Mouse (Mus musculus) ovary, adult 18-20 months (tissue): ENCODE measurements around the gene Mrgpre.

Experiments used
- DNase-seq: peaks from one replicate; pipeline ENCODE4 v3.0.0; 2022; ENCODE audit warnings: low spot score, mixed read lengths

Mrgpre gene

DNA sequence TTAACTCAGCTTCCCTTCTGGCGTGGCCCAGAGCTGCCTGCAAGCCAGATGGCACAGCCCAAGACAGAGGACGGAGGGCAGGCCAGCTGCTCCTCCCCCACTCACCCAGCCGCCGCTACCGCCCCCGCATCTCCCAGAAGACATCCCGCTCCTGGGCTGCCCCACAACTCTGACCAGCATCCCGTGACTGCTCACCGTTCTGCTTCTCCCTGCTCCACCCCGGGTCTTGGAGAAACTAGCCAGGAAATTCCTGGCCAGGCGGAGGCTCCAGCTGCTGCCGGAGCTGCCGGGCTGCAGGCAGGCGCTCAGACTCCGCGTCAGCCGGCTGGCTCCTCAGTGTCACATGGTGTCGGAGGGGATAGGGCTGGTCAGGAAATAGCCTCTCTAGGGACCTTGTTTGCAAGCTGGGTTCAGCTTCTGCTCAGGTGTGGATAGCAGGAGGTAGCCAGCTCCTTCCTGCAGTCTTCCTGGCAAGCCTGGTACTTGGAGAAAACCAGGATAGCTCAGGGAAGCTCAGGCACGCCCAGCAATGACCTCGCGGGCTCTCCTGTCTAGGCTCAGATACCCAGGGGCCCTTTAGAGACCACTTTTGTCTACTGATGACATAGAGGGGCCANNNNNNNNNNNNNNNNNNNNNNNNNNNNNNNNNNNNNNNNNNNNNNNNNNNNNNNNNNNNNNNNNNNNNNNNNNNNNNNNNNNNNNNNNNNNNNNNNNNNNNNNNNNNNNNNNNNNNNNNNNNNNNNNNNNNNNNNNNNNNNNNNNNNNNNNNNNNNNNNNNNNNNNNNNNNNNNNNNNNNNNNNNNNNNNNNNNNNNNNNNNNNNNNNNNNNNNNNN is at the start of gene Mrgpre:
Gene Mrgpre (minus strand): TSS at position 505 of the 834 bp plus-strand sequence.
- DNase-seq: peak; percentile 74

DNA sequence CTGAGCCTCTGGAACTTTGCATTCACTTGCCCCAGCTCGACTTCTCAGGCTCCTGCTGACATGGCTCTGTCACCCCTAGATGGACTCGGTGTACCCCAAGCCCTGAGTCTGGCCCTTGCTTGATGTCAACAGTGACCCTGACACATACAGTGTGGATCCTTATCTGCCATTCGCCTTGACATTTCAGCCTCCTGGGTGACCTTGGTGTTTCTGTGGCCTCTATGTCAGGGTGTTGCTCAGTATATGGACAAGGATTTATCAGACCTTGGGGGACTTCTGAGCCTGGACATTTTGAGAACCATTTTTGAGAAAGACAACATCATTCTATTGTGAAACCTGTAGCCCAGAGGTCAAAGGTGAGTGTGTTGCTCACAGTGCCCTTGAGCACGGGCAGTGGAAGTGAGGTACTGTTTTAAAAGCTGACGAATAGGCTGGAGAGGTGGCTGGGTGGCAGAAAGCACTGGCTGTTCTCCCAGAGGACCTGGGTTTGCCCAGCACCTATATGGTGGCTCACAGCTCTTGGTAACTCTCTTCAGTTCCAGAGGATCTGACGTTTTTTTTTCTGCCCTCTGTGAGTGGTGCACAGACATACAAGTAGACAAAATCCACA is 49.4 kb upstream of the Mrgpre start:
- no peak for DNase-seq

DNA sequence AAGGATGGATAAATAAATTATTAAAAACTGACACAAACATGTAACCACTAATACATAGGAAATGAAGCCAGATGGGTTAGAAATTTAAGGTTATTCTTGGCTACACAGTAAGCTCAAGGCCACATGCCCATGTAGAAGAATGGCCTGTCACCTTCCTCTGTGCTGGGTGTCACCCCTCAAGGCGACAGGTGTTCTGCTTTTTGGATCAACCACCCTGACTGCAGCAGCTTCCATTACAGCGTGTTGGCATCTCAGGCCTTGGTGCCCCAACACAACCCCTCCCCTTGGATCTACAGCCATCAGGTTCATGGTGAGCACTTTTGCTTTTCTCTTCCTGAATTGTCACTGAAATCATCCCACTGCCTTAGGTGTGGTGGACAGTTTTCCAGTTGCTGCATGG is 48.3 kb upstream of the Mrgpre start:
- DNase-seq: no peak

DNA sequence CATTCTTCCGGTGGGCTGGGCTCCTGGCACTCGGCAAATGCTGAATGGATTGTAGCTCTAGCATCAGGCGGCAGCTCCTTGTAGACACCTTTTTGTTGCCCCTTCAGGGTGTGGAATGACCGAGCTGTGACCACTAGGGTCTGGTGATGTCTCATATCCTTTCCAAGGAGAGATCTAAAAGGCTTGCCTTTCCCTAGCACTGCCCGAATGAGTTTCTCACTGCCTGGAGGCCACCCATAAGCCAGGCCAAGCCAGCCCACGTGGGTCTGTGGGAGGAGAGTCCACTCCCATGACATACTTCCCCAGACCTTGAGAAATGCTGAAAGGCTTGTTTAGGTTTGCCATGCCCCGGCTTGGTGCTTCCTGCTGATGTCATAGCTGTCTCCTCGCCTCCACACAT is 47.9 kb upstream of the Mrgpre start:
- DNase-seq: peak; percentile 61

DNA sequence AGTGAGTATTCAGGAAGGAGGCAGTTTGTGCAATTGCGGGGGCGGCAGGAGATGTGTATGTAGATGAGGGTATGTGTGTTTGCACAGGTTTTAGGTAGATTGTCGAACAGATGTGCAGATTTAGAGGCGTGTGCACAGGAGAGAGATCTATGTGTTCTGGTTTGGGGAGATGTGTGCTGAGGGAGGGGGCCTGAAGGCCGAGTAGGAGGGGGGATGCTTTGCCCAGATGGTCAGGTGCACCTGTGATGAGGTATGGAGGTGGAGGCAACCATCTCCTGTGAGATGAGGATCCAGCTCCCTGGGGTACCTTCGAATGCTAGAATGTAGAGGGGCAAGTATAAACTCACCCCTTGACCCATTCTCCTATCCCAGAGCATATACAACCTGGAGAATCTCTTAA is 46.1 kb upstream of the Mrgpre start:
- no peak for DNase-seq

DNA sequence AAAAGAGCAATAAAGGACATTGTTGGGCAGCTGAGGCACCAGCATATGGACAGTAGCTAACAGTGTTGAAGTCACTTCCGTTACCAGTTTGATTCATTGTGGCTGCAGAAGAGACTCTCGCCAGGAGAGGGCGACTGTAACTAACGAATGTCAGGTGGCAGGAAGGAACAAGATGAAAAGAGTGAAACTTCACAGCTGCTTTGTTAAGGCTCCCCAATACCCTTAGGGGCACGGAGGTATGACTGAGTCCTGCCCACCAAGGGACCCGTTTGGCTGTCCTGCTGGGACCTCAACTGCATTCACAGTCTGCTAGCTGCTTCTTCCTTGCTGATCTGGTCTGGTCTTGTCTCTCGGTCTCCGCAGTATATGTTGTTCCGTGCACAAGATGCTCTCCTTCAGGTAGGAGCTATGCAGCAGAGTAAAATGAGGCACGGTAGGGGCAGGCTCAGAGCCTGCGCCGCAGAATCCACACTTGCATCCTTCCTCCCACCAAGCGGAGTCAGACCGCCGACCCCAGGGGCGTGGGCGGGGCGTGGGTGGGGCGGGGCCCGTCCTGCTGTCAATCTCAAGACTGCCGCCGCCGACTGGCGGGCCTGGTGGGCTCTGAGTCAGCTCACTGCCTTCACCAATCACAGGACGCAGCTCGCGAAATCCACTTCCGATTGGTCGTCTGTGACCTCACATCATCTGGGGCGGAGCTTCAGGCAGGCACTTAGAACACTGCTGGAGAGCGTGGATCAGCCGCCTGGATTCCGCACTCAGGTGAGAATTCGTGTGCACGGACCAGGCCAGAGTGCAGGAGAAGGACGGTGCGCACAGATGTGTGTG is 45.4 kb upstream of the Mrgpre start:
- DNase-seq: peak; percentile 95

DNA sequence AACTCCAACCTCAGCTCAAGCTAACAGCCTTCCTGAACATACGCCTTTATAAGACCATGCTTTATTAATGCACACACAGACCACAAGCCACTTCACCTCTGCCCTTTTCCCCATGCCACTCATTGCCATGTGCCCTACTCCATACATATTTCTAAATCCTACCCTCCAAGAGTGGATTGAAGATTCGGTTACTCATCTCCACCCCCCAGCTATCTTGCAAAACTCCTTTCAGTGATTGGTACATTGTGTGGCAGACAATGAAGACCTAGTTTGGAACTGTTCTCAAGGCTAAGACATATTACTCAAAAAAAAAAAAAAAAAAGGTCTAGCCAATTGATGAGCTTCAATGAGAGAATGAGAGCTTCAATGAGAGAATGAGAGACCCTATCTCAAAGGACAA is 42.7 kb upstream of the Mrgpre start:
- no peak for DNase-seq

DNA sequence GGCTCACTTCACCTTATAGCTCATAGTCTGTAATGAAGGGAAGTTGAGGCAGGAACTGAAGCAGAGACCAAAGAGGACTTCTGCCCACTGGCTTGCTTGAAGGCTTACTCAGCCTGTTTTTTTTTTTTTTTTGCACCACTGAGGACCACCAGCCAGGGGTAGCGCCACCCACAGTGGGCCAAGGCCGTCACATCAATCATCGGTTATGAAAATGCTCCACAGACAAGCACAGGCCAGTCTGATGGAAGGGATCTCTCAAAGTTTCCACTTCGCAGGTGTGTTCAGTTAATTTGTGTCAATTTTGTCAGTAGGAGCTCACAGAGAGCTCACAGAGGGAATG is 38.9 kb upstream of the Mrgpre start:
- no peak for DNase-seq

DNA sequence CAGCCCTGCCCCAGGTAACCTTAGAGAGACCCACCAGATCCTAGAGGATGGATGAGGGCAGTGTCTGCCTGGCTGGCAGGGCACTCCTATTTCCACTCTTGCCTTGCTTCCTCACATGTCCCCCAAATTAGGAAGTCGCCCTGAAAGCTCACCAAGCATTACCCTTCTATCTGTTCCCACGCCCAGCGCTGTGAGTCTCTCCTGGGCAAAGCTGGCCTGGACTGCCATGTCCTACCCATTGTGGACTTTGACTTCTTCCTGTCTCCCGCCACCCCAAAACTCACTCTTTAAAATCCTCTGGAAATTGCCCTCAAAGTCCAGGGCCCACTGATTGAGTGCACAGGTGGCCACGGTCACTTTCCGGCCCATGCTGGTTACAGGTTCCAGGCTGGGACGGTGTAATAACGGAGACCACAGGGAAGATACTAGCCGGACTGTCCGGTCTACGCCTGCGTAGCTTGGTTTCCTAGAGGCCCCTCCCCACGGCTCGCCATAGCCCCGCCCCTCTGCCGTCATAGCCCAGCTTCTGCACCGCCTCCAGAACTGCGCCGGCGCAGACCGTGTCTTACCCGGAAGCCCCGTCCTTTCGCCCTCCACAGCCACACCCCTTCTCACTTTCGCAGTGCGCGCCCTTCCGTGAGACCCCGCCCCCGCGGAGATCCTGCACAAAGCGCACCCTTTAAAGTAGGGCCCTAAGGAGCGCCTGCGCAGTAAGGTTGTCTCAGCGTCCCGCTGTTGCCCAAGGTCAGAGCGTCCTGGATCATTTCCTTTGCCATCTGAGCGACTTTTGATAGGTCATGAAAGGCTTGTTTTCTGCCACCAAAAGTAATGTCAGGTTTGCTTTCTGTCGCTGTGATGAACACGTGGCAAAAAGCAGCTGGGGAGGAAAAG is 38.3 kb upstream of the Mrgpre start, which contains the start of the genes Nadsyn1 and Dhcr7:
Gene Nadsyn1 (minus strand): TSS at position 475 of the 891 bp plus-strand sequence.
Gene Dhcr7 (plus strand): TSS at position 771 of the 891 bp plus-strand sequence.
- peak; percentile 99 for DNase-seq

DNA sequence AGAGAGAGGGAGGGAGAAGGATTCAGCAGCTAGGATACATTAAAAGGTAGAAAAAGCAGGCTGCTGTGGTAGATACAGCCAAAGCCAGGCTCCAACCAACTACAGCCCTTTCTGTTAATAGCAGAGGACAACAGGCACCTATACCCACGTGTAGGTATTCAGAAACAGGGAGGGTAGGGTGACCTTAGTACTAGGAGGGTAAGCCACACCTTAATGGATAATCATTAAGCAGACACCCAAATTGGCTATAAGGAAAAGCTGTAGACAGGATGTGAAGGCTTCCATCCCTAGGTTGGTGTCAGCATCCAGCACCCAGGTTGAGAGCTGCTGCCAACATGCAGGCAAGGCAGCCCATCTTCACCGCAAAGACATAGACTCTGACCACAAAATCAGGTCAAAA is 36.9 kb upstream of the Mrgpre start:
- DNase-seq: no peak

DNA sequence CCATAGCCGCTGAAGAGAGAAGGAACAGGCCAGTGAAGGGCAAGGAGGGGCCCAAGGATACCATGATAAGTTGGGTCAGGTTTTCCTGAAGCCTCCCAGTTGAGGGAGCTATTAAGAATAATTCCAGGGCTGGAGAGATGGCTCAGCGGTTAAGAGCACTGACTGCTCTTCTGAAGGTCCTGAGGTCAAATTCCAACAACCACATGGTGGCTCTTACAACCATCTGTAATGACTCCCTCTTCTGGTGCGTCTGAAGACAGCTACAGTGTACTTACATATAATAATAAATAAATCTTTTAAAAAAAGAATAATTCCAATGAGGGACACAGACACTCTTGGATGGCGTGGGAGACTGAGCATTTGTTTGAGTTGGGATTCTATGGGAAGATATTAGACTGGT is 34.9 kb upstream of the Mrgpre start:
- no peak for DNase-seq

DNA sequence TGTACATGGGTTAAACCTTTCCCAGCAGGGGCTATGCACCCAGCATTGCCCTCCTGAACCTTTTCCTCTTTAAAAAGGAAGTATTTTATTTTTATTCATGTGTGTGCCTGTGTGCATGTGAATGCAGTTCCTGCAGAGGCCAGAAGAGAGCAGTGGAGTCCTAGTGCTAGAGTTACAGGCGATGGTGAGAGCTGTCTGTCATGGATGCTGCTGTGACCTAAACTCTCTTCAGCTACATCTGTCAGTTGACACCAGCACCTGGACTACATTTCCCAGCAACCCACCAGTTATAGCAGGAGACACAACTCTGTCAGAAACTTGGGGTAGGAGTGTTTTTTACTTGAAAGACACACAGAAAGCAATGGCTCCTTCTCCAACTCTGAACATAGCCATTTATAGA is 24.6 kb upstream of the Mrgpre start:
- DNase-seq: no peak

DNA sequence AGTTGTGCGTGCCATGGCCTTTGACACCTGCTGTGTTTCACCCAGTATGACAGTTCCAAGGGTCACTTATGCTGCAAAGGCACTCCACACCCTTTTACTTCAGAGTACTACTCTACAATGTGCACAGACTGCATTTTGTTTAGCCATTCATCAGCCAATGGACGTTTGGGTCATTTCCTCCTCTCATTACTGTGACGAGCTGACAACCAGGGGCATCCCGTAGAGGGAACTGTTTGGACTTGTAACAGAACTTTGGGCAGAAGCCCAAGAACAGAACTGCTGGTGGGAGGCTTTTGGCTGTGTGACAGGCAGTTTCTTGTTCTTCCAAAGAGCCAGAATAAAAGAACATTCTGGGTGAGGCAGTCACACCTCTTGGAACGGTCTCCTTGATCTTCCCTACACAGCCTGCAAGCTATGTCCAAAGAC is 20.9 kb upstream of the Mrgpre start:
- peak; percentile 29 for DNase-seq

DNA sequence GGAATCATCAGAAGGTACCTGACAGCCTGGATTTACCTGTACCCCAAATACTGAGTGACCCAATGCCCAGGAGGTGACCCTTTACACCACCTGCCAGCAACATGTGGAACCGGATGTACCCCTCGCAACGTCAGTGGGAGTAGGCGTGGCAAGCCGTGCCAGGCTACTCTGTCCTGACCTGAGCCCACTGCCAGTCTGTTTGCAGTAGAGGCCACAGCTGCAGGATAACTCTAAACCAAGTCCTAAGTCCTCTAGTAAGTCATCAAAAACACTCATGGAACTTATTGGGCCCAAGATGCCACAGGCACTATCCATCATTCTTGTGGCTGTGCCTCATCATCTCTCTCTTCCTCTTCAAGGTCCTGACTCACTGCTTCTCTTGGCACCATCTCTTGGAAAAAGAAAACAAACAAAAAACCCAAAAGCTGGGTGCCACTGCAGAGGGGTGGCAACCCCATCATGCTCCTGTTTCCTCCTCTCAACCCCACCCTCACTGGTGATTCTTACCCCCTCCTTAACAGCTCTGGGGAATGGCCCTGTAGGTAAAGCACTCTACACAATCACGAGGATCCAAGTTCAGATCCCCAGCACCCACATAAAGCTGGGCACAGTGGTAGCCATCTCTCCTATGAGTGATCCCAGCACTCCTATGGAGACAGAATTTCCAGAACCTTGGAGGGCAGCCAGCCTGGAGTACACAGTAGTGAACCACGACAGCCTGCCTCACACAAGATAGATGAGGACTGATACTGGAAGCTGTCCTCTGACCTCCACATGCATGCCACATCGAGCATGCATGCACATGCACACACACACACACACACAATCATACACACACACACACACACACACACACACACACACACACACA is 17.1 kb upstream of the Mrgpre start:
- DNase-seq: no peak

DNA sequence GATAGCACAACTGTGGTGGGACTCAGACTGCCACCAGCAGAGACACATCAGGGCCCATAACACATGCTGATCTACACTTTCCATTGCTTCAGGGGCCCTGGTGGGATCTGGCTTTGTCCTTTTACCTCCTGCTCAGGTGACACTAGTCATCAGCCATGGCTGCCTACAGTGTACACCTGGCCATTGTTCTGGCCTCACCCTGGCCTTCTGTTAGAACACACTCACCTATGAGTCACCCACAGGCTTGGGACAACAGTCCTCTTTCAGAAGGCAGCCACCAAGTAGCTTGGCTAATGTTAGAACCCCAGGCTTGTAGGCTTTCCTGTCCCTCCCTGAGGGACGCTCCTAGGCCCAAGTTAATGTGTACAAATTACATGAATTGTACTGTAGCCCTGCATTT is 16.5 kb upstream of the Mrgpre start:
- DNase-seq: no peak

DNA sequence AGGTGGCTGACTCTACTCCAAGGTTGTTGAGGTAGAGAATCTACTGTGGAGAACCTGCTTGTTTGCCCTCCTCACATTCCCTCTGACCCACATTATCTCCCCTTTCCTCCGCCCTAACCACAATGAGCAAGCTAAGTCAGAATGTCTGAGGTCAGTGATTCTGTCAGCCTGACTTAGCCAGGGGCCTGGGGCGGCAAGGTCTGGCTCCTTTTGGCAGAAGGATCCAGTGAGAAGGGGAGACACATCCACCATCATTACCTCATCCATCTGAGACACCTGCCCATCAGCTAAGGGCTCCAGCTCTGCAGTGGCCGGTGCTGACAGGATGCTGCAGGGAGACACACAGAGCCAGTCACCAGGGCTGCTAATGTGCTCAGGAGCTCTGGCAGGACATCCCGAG is 14.5 kb upstream of the Mrgpre start:
- DNase-seq: no peak

DNA sequence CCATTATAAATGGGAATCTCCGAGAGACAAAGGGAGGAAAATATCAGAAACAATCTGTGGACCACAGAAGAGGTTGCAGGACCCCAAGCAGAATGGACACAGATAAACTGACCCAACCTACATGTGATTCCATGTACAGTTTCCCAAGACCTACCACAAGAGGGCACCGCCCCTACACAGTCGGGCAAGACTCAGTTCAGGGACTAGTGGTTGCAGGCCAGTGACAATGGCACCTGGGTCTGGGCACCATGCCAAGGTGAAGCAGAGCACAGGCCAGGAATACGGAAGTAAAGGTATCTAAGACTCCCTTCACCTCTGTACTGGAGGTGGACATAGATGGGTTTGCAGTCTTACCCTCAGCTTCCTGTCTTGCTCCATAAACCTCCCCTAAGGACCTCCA is 8.8 kb upstream of the Mrgpre start:
- DNase-seq: peak; percentile 40

DNA sequence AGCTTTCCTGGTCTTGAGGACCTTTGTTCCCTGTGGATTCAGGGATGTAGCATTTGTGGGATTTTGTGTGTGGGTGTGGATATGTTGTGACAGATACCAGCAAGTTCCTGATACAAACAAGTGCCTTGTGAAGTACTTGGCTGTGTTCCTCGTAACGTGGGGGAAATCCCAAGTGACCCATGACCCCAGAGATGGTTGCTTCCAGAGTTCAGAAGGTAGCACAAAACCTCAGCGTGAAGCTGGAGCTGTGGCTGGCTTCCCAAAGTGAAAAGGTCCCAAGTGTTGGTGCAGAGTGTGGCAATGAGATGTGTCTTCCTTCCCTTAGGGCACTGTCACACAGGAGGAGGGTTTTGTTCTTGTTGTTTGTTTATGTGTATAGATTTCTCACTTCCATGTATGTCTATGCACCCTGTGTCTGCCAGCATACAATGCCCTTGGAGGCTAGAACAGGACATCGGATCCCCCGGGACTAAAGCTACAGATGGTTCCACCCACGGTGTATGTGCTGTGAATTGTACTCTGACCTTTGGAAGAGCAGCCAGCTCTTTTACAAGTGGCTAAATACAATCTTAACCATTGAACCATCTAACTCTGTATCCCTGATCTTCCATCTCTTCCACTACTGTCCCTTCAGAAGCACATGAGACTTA is 8.2 kb upstream of the Mrgpre start:
- DNase-seq: no peak

DNA sequence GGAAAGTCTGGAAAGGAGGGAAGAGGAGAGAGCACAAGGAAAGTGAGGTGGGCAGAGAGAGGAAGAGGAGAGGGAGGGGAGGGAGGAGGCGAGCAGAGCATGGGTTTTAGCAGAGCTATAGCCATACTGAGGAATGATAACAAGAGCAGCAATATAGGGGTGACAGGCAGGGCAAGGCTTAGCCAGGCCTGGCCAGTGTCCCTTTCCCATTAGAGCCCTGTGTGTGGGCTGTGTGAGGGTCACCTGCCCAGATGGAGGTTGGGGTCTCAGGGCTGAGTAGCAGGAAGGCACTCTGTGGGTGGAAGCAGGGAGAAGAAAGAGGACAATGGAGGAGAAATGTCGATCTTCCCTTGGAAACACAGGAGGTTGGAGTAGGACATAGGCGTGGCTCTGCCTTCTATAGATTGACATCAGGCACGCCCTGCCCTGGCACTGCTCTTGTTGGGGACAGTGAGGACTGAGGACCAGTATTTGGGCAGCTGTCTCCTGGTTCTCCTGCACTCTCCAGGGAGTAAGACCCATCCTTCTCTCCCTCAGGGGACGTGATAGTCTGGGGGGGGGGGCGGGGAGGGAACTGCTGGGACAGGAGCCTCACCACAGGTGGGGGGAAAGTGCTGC is 813 bp downstream of the Mrgpre start:
- no peak for DNase-seq

DNA sequence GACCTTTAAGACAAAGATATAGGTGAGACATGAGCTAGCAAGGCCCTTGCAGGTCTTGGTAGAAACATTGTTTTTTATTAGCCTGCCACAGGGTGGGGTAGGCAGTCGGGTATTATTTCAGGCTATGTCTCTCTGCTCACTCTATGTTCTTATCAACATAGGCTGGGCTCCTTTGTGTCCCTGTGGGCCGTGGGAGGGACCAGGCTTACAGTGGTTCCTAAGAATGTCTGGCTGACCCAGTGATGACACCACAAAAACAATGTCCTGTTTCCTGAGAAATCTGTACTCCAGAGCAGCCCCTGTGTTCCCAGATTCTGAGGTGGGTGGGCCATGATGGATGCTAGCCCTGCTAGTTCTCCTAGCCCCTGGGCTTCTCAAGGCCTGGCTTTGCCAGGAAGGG is 6.9 kb downstream of the Mrgpre start:
- DNase-seq: no peak
